Mouse (Mus musculus) liver, postnatal 0 days (tissue): ENCODE measurements around the gene Smyd3.

ENCODE experiments used
- CTCF ChIP-seq: sonication (generic); IDR thresholded peaks from 2 replicates; pipeline ENCODE4 v1.5.1; 2016; ENCODE audit warnings: antibody characterized with exemption, low read depth
- EP300 ChIP-seq: IDR thresholded peaks from 2 replicates; pipeline ENCODE4 v1.6.1; 2016; ENCODE audit warnings: antibody characterized with exemption, low read depth, mild to moderate bottlenecking

DNA sequence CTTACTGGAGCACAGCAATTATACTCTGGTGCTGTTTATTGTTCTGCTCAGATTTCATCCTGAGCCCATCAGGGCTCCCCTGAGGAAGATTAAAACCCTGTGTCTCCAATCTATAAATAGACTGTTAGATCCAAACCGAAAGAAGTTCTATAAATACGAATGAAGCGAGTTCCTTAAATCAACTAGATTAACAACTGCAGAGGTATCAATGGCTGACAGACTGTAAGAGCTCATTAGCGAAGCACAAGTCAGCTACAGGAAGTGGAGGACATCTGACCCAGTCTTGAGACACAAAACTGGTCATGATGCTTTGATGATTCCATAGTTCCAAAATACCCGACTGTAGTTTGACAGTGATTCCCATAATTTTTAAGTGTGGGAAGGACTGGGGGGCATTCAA is 29.9 kb downstream of the Smyd3 start:
- TF ChIP-seq CTCF: no peak
- no peak for TF ChIP-seq EP300
